Mouse (Mus musculus) heart, embryonic 13.5 days (tissue): ENCODE data around the gene Creld1. TPM values are rescaled to one million over a fixed set of nuclear protein-coding genes. Genes with fewer than 3 reads are reported as not detected.

Experiments
- ATAC-seq: fragments of 200-750 bp; cut with Nextera tagmentation; 2 replicates; pipeline ENCODE4 v1.8.0; 2017; ENCODE audit warnings: moderate TSS enrichment; ENCODE audit not compliant: insufficient number of reproducible peaks, low FRiP score, low TSS enrichment; ENCODE audit errors: extremely low read depth
- H3K27ac ChIP-seq: fragments of 300-500 bp; sonication (generic); replicated peaks from 2 replicates; pipeline ENCODE4 v1.5.1; 2015; ENCODE audit warnings: moderate library complexity, mild to moderate bottlenecking, inconsistent platforms
- H3K27me3 ChIP-seq: fragments of 300-500 bp; sonication (generic); replicated peaks from 2 replicates; pipeline ENCODE4 v1.6.1; 2015; ENCODE audit warnings: mild to moderate bottlenecking, inconsistent platforms
- H3K36me3 ChIP-seq: fragments of 300-500 bp; sonication (generic); 2 replicates; pipeline ENCODE4 v1.6.1; 2015; ENCODE audit warnings: mild to moderate bottlenecking, inconsistent platforms
- H3K4me1 ChIP-seq: fragments of 300-500 bp; sonication (generic); 2 replicates; pipeline ENCODE4 v1.6.1; 2015; ENCODE audit warnings: inconsistent platforms
- H3K4me2 ChIP-seq: fragments of 300-500 bp; sonication (generic); 2 replicates; pipeline ENCODE4 v1.6.1; 2015; ENCODE audit warnings: inconsistent platforms, mild to moderate bottlenecking, moderate library complexity
- H3K4me3 ChIP-seq: fragments of 300-500 bp; sonication (generic); 2 replicates; pipeline ENCODE4 v1.5.1; 2015; ENCODE audit warnings: moderate library complexity, mild to moderate bottlenecking, inconsistent platforms
- H3K9ac ChIP-seq: fragments of 300-500 bp; sonication (generic); 2 replicates; pipeline ENCODE4 v1.6.1; 2015; ENCODE audit warnings: inconsistent platforms, mild to moderate bottlenecking, moderate library complexity
- H3K9me3 ChIP-seq: fragments of 300-500 bp; sonication (generic); 2 replicates; pipeline ENCODE4 v1.6.1; 2016; ENCODE audit warnings: inconsistent platforms
- WGBS: fragments of 180-500 bp; shearing (Covaris S2); methylation state at CpG from one replicate; pipeline ENCODE4 v1.1.7; 2015; ENCODE audit warnings: mixed read lengths; 5-methylcytosine and 5-hydroxymethylcytosine counted together
- polyA plus RNA-seq: library from polyadenylated mRNA; unstranded; fragments of >200 nt; fragmentation: Nextera tagmentation; extraction: Ambion mirVana; gene quantifications from 2 replicates; pipeline ENCODE4 v1.2.1, GENCODE M21; 2015

The Creld1 gene
- polyA plus RNA-seq, 1 experiment from 2014 or later = 37.6 TPM

DNA sequence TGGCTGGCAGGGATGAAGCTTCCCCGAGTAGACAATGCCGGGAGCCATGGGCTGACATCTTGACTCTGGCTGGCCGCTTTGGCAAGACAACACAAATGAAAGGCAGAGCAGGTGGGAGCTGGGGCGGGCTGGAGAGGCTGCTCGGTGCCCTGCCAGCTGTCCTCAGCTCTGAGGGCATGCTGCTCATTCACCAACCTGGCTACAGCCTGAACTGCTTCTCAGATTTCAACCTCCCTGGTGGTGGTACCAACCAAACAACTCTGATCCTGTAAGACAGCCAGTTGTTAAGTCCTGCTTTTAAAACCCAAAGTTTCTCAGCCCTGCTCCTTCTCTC, 25.8 kb downstream of the Creld1 start:
- no peak for ATAC-seq
- Histone ChIP-seq H3K4me2 (no peak overlapping the region), H3K4me3 (no peak overlapping the region), H3K9ac (no peak overlapping the region), H3K4me1 (peaks cover 5% of the 10 kb centered on the region; the same call in 1 of the 2 replicates), H3K9me3 (no peaks in the 10 kb centered on the region), H3K27ac (no peak overlapping the region), H3K36me3 (peaks cover 21% of the 10 kb centered on the region), H3K27me3 (no peaks in the 10 kb centered on the region)
- WGBS = 55% methylated on average over 5 of the region's 5 CpGs

DNA sequence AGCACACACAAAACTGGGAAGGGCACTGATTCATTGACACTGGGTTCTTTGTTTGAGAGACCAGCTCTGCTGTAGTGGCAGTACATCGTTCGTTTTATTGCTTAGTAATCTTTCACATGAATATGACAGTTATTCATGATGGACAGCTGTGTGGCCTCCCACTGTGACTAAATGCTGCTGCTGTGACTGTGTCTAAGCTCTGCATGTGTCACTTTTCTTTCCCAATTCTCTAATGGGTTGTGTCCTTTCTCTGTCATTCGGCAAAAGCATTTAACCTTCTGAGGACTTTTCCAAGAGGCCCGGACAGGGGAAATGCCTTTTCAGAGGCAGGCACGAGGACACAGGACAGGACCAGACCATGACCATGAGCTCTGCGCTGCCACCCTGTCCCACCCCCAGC, 30.8 kb downstream of the Creld1 start:
- peaks cover 4% of the 10 kb centered on the region; the same call in 1 of the 2 replicates for H3K9me3 ChIP-seq
- peaks cover 71% of the 10 kb centered on the region for H3K36me3 ChIP-seq

DNA sequence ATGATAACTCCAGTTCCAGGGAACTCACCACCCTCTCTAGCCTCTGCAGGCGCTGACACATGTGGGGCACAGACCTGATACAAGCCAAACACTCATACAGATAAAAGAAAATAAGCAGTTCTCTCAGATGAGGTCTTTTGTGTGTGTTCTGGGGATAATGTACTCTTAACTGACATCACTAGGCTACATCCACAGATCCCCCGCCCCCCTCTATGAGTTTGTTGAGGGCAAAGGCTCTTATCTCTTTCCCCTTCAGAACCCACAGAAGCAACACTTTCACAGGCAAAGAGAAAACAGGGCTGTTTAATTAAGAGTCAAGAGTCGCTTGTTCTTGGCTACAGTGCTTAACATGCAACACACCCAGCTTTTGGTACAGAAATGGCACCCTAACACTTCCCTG, 31.5 kb downstream of the Creld1 start:
- Histone ChIP-seq H3K9ac (no peak overlapping the region), H3K4me3 (no peak overlapping the region), H3K4me2 (no peak overlapping the region), H3K4me1 (no peaks in the 10 kb centered on the region), H3K27me3 (no peaks in the 10 kb centered on the region), H3K27ac (no peak overlapping the region), H3K9me3 (peaks cover 4% of the 10 kb centered on the region; the same call in 1 of the 2 replicates), H3K36me3 (peaks cover 78% of the 10 kb centered on the region)
- no peak for ATAC-seq
- WGBS = 93% methylated on average over 3 of the region's 3 CpGs

More for the DNA sequence above, 30.8 kb downstream of the Creld1 start:
- no peak overlapping the region for H3K9ac ChIP-seq
- H3K4me1 ChIP-seq = no peaks in the 10 kb centered on the region
- no peaks in the 10 kb centered on the region for H3K27me3 ChIP-seq
- no peak overlapping the region for H3K27ac ChIP-seq
- ATAC-seq = no peak
- H3K4me2 ChIP-seq = no peak overlapping the region
- WGBS = 86% methylated on average over 6 of the region's 6 CpGs
- H3K4me3 ChIP-seq = no peak overlapping the region

DNA sequence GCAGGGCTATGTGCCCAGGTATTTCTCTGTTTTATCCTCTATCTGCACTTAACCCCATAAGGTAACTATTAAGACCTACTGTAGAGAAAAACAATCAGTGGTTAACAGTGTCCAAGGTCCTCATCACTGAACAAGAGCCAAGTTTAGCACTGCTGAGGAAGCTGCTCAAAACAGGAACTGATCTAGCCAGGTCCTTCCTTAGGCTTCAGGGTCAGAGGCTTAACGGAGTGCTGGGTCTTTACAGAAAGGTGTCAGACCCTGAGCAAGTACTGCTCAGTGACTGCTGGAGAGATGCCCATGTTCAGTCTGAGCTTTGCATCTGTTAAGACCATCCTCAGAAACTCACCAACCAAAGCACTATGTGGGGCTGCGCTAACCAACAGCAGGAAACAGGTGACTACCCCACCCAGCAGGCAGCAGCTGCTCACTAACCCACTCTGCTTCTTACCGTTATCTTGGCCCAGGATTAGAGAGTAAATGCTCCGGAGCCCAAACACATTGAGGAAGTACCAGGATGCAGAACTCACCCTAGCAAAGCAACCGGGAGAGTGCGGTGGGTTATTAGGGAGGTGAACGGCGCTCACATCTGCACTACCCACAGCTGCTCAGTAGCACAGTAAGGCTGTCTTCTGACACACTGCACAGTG, 34.5 kb downstream of the Creld1 start:
- Histone ChIP-seq H3K4me1 (no peaks in the 10 kb centered on the region), H3K27me3 (no peaks in the 10 kb centered on the region), H3K36me3 (peaks cover 98% of the 10 kb centered on the region), H3K4me3 (no peak overlapping the region), H3K4me2 (no peak overlapping the region), H3K9me3 (peaks cover 4% of the 10 kb centered on the region; the same call in 1 of the 2 replicates), H3K9ac (no peak overlapping the region), H3K27ac (no peak overlapping the region)
- no peak for ATAC-seq
- 88% methylated on average over 8 of the region's 8 CpGs for WGBS

- no peak overlapping the region for H3K4me2 ChIP-seq
- H3K9me3 ChIP-seq = no peaks in the 10 kb centered on the region
- ATAC-seq = no peak
- WGBS = 54% methylated on average over 1 of the region's 1 CpGs
- H3K27ac ChIP-seq = no peak overlapping the region
- H3K27me3 ChIP-seq = no peaks in the 10 kb centered on the region
- no peaks in the 10 kb centered on the region for H3K4me1 ChIP-seq
- no peak overlapping the region for H3K9ac ChIP-seq
- no peak overlapping the region for H3K4me3 ChIP-seq
- H3K36me3 ChIP-seq = peaks cover 82% of the 10 kb centered on the region
Measured at GRCm38 (mm10) chr6:113522310-113522709, 39.2 kb downstream of the Creld1 start.

DNA sequence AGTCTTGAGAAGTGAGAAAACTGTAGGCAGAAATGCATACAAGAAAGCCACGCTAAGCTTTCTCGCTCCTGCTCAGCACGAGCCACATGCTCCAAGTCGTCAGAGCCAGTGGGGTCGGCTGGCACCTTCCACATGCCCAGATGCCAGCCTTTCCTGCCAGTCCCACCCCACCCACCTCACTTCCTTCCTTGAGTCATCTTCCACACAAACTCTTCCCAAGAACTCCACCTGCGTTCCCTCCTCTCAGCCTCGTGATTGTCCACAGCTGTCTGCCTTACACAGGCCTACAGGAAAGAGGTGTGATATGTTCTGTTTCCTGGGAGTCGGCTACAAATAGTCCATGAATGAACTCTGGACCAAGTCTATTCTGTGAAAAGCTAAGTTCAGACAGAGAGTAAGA, 40.3 kb downstream of the Creld1 start:
- no peak overlapping the region for H3K4me2 ChIP-seq
- ATAC-seq = no peak
- H3K4me3 ChIP-seq = no peak overlapping the region
- WGBS = 84% methylated on average over 8 of the region's 8 CpGs
- H3K27ac ChIP-seq = no peak overlapping the region
- H3K9ac ChIP-seq = no peak overlapping the region
- no peaks in the 10 kb centered on the region for H3K27me3 ChIP-seq
- H3K36me3 ChIP-seq = peaks cover 80% of the 10 kb centered on the region
- no peaks in the 10 kb centered on the region for H3K9me3 ChIP-seq
- H3K4me1 ChIP-seq = no peaks in the 10 kb centered on the region

GRCm38 (mm10) chr6:113530932-113531839, 48.1 kb downstream of the Creld1 start, which contains the start of the genes Emc3 and Fancd2:
Gene Emc3, minus strand, starts transcription at chr6:113531652.
Gene Fancd2, plus strand, starts transcription at chr6:113531682.
- WGBS = 1% methylated on average over 47 of the region's 47 CpGs
- Histone ChIP-seq H3K4me1 (peaks cover 25% of the 10 kb centered on the region), H3K9me3 (no peaks in the 10 kb centered on the region), H3K27ac (peak within 1 kb of the TSS; percentile 77), H3K27me3 (no peaks in the 10 kb centered on the region), H3K4me2 (peak within 1 kb of the TSS; percentile 67), H3K4me3 (peak within 1 kb of the TSS; percentile 89), H3K9ac (peak within 1 kb of the TSS; percentile 94), H3K36me3 (peaks cover 27% of the 10 kb centered on the region)
- ATAC-seq = no peak

- Histone ChIP-seq H3K4me3 (peak overlapping the region; percentile 89), H3K9me3 (no peaks in the 10 kb centered on the region), H3K27ac (peak overlapping the region; percentile 77), H3K4me1 (peaks cover 25% of the 10 kb centered on the region), H3K36me3 (peaks cover 29% of the 10 kb centered on the region), H3K4me2 (peak overlapping the region; percentile 67), H3K27me3 (no peaks in the 10 kb centered on the region), H3K9ac (peak overlapping the region; percentile 94)
- no peak for ATAC-seq
- WGBS = 7% methylated on average over 7 of the region's 7 CpGs
Measured at GRCm38 (mm10) chr6:113531840-113532404, 48.8 kb downstream of the Creld1 start.

DNA sequence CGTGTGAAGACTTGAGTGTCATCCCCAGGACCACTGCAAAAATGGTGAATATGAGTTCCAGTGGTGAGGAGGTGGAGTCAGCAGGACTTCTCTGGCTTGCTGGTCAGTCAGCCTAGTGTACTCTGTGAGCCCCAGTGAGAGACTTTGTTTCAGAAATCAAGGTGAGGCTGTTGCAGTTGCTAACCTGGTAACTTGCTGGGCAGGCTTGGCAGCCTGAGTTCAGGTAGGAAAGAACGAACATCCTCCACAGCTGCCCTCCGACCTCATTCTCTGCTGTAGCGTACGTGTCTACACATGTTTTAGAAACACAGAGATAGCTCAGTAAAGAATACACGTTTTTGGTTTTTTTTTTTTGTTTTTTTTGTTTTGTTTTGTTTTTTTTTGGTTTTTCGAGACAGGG, 51.8 kb downstream of the Creld1 start:
- Histone ChIP-seq H3K9ac (no peak overlapping the region), H3K9me3 (no peaks in the 10 kb centered on the region), H3K27ac (no peak overlapping the region), H3K4me2 (no peak overlapping the region), H3K27me3 (no peaks in the 10 kb centered on the region), H3K36me3 (peaks cover 30% of the 10 kb centered on the region), H3K4me3 (no peak overlapping the region), H3K4me1 (peaks cover 18% of the 10 kb centered on the region)
- 78% methylated on average over 7 of the region's 7 CpGs for WGBS
- ATAC-seq = no peak

- peaks cover 50% of the 10 kb centered on the region for H3K36me3 ChIP-seq
- no peaks in the 10 kb centered on the region for H3K4me1 ChIP-seq
- 83% methylated on average over 6 of the region's 6 CpGs for WGBS
- H3K4me2 ChIP-seq = no peak overlapping the region
- no peak overlapping the region for H3K4me3 ChIP-seq
- no peaks in the 10 kb centered on the region for H3K27me3 ChIP-seq
- no peak overlapping the region for H3K27ac ChIP-seq
- H3K9ac ChIP-seq = no peak overlapping the region
- no peak for ATAC-seq
- H3K9me3 ChIP-seq = no peaks in the 10 kb centered on the region
Measured at GRCm38 (mm10) chr6:113541610-113542009, 58.5 kb downstream of the Creld1 start.
